Mouse (Mus musculus) retina, adult 2 months (tissue): ENCODE measurements around the gene Duox1.
A peak's percentile ranks its signal among the peaks of the same experiment; 100 is the strongest.
"Not testable (repeated sequence)": the region's sequence is repeated elsewhere in the genome, so short reads cannot be mapped to it uniquely, and the experiment has no call there.

Source experiments
- DNase-seq: peaks from one replicate; pipeline ENCODE4 v3.0.0-alpha.2; 2012; ENCODE audit warnings: low read depth, low spot score

Gene Duox1

DNA sequence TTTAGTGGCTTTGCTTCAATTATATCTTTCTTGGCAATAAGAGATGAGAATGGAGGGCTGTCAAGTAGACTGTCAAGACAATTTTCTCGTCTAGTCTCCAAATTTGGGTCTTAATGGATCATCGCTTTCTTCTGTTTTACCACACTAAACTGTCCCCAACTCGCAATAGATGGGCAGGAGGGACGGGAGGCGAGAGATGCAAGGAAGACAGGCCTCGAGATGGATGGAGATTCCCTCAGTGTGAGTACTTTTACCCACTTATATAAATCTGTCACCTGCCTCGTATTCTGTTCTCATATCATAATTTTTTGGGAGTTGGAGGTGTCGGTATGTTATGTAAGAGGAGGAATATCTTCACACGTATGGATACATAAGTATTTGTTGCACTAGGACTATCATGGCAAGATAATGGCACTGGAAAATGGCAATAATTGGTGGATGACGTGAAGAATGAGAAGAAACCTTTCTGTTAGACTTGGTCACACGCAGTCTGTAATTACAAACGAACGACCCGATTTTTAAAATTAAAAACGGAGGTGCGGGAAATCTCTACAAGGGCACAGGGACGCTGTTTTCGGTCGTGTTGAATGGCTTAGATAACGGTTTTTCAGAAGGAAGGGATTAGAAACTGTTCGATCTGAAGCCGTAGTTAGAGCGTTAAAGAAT is 59.3 kb downstream of the Duox1 start:
- DNase-seq: no peak

DNA sequence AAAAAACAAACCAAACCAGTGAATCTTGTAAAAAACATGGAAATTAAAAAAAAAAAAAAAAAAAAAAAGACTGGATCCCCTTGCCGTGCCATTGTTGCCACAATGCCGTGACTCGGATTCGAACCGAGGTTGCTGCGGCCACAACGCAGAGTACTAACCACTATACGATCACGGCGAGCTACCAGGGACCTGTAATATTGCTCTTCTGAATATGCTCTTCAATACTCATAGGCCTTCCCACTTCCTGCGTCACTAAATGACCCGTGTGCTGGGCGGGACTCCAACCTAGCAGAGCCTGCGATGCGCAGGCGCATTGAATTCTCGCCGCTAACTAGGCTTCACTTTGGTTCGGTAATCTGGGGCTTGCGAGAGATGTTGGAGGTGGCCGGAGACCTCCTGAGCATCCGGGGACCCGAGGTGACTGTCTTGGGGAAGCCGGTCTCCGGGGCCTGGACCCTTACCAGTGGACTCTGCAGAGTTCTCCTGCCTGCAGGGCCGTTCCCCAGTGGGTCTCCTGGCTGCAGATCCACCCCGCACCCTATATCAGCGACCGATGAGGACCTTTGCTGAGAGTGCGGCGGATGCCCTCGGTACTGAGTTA is 60.0 kb downstream of the Duox1 start:
- peak; percentile 99 for DNase-seq

DNA sequence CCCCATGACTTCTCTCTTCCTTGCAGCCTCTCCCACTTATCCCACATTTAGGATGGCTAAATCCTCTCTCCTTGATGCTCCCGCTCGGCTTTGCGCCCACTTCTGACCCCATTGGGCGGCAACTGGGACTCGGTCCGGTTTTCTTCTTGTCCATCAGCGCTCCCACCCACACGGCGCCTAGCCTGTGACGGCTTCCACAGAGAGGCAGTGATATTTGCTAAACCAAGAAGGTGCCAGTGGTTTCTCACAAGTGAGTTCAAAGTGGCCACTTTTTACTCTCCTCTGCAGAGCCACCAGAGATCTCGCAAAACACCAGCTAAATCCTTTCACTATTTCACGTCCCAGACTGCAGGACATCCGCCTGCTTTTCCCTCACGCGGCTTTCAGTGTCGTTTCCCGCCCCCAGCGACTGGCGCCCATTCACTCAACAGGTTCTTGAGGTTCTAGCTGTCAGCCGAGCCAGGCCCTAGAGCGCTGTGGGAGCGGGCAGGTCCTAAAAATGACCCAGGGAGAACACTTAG is 60.6 kb downstream of the Duox1 start:
- no peak for DNase-seq

DNA sequence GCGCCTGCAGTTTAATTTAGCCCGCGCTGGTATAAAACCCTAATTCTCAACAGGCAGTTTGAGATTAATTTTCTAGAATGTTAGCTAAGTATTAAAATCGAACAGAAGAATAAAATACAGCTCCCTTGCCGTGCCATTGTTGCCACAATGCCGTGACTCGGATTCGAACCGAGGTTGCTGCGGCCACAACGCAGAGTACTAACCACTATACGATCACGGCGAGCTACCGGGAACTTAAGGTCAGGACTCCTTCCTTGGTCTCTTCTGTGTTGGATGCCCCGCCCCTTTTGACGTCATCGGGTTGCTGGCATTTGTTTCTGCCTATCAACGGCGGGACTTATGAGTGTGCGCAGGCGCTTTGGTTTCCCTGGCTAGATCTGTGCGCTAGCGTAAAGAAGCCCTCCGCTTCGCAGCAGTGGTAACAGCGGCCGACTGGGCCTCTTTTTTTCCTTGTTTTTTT is 61.8 kb downstream of the Duox1 start:
- peak; percentile 94 for DNase-seq

DNA sequence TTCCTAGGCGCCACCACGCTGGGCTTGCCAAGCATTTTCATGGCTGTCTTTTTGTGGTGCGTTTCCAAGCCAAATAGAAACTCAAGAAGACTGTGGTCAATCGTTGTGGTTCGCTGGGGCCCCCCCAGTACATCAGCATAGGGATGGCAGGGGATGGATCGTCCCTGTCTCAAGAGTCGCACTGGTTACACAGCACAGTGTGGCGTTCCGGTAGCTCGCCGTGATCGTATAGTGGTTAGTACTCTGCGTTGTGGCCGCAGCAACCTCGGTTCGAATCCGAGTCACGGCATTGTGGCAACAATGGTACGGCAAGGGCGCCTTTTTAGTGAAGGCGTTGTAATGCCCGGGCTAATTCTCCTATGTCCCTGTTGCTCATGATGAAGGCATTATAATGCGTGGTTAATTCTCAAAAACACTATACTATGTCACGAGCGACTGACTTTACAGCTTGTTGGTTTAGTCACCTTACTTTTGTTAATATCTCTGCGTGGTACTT is 62.3 kb downstream of the Duox1 start:
- DNase-seq: no peak

DNA sequence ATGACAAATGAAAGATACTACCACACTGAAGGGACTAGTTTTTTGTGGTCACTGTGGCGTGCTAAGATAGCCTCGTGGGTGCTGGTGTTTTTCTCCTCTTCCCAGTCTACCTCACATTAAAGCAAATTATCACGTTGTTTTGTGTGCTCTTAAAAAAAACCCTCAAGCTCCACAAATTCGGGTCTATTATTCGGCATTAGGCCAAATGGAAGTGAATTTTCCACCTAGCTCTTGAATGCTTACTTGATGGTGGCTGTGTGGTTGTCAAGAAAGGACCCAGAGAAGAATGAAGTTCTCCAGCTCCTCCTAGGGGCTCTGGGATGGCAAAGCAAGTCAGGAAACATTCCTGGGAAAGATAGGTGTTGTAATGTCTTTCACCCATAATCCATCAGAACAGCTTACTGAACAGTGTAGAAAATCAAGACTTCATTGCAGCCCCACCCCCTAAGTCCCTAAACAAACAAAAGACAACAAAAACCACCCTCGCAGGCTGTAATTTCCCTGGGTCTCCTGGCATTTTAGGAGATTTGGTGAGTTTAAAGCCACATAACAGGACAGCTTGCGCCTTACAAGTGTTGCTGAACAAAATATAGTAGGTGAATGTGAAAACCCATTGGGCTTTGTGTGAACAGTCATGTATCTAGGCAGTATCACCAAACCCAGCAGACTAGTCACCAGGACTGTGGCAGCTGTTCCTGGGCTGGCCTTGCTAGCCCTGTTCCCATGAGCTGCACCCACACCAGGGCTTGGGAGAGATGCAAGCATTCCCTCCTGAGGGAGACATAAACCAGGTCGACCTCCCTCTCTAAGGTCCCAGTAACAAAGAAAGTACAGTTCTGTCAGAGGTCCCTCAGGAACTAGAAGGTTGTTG is 63.2 kb downstream of the Duox1 start:
- DNase-seq: no peak

DNA sequence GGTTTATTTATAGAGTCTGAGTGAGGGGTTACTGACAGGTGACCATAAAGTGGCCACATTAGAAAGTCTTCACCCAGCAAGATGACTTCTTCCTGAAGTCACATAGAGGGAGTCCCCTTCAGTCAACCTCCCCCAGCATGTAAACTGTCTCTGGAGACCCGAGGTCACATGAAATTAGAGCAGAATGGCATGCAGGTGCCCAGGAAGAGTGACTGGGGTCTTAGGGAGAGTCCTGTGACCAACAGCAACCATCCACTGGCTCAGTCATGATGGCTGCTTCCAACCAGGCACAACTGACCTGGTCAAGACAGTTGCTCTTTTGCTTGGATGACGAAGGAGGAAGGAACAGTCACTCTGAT is 63.8 kb downstream of the Duox1 start:
- no peak for DNase-seq

DNA sequence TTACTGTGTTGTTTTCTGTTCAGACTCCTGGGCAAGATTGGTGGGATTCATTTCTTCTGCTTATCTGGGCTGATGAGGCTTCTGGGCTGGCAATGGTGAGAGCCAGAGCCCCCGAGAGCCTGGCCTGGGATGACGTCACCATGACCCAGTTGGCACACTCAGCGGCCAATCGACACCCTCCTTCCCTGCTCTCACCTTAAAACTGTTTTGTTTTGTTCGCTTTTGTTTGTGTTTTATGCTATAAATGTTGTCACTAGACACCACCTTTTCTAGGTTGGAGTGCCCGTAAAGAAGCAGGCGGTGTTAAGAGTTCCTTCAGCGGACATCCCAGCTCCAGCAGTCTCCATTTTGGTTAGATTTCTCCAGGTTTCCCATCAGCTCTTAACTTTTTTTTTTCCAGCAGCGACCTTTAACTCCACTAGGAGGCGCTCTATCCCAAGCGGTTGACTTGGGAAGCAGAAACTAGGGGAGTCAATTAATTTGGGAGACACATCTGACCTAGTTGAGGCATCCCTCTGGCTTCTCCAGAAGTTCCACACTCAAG is 65.4 kb downstream of the Duox1 start:
- DNase-seq: no peak

DNA sequence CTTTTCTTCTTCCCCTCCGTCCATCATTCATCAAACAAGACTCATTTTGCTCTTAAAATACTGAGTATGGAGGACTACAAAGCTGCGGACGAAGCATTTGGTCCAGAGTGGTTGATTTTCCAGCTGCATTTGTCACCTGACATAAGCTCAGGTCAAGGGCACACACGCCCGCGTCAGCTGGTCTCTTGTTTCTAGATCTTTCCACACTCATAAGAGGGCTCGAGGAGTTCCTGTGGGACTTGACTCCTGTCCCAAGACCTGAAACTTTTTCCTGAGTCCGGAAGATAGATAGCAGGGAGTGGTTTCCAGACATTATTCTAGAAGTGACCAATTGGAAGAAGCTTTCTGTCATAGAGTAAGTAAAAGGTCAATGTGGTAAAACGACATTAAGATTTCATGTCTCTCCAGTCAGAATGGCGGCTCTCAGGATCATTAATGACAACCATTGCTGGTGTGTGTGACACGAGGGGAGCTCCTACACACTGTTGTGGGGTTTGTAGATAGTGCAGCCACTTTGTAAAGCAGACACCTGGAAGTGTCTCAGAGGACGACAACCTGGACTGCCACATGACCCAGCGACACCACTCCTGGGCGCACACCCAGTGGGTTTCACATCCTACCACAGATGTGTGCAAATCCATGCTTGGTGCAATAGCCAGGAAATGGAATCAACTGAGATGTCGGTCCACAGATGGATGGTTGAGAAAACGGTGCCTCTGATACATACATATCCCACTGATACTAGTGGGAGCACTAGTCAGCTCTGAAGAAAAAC is 66.0 kb downstream of the Duox1 start:
- DNase-seq: no peak

DNA sequence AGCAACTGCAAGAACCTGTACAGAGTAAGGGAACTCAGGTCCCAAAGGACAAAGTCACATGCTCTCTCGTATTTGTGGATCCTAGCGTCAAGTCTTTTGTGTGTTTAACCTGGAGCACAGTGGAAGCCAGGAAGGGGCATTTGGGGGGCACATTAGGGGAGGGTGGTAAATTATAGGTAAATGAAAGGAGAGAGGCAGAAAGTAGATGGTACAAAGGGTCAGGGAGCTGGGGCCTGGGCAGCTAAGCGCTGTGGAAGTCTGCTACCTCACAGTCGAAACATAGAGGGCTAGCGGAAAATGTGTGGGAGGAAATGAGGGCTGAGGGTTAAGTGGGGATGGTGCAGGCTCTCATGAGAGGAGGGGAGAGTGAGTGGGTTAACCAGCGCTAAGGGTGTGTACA is 66.6 kb downstream of the Duox1 start:
- no peak for DNase-seq

DNA sequence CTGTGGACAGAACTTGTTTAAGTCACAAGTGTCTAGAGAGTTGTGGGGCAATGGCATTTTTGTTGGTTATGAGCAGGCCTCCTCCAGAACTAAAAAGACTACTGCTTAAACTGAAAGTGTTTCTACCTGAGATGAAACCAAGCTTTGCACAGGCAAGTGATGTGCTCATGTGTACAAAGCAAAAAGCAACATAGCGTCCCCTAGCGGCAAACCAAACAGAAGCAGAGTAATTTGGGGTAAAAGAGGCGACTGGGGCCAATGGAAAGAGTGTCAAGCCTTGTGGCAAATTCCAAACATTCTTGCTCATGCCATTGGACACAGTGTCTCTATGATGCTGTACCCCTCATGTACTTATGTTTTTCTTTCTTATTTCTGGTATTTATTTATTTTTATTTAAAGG is 69.6 kb downstream of the Duox1 start:
- DNase-seq: no peak

DNA sequence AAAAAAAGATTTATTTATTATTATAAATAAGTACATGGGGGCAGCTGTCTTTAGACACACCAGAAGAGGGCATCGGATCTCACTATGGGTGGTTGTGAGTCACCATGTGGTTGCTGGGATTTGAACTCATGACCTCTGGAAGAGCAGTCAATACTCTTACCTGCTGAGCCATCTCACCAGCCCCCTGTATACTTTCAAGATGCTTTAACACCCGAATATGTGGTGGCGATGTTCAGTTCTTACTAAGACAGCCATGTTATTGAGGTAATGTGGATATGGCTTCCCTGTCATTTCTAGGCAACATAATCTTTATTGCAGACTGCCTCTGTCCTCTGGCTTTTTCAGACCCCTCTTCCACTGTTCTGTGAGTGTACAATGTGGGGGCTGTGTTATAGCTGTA is 71.7 kb downstream of the Duox1 start:
- DNase-seq: not testable (repeated sequence)

DNA sequence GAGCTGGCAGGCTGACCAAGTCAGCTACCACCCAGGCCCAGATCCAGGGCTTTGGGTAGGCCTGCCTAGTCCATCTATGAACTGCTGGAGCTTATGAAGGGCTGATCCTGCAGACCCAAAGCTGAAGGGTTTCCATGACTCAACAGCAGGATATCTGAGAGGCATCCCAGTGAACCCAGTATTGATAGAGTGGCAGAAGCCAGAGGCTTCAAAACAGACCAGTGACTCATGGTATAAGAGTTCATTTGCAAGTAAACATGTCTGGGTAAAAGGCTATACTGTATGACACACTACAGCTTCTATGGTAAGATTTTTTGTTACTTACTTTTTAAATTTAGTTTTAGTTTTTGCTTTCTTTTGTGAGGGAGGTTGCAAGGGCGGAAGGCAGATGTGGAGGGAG is 80.7 kb downstream of the Duox1 start:
- no peak for DNase-seq
